Mouse (Mus musculus) small intestine, adult 2 months (tissue): ENCODE data around the gene Me3. TPM values are rescaled to one million over a fixed set of nuclear protein-coding genes. Genes with fewer than 3 reads are reported as not detected.

ENCODE experiments used
- H3K27ac ChIP-seq: fragments of 200-500 bp; 2 replicates; pipeline ENCODE4 v1.5.1; 2012; ENCODE audit warnings: low read depth, low read length, control low read depth, inconsistent platforms; ENCODE audit not compliant: insufficient read depth
- H3K27me3 ChIP-seq: fragments of 200-500 bp; 2 replicates; pipeline ENCODE4 v1.6.1; 2012; ENCODE audit warnings: mild to moderate bottlenecking, moderate library complexity, low read length, inconsistent platforms; ENCODE audit not compliant: control insufficient read depth, insufficient read depth
- H3K36me3 ChIP-seq: fragments of 200-500 bp; 2 replicates; pipeline ENCODE4 v1.6.1; 2012; ENCODE audit warnings: mild to moderate bottlenecking, low read length, control low read depth, inconsistent platforms; ENCODE audit not compliant: control insufficient read depth, insufficient read depth
- H3K4me1 ChIP-seq: fragments of 200-500 bp; 2 replicates; pipeline ENCODE4 v1.6.1; 2012; ENCODE audit warnings: low read length, inconsistent platforms, mixed read lengths; ENCODE audit not compliant: control insufficient read depth, insufficient read depth, insufficient read length
- H3K4me3 ChIP-seq: fragments of 200-500 bp; 2 replicates; pipeline ENCODE4 v1.5.1; 2012; ENCODE audit warnings: low read depth, mild to moderate bottlenecking, control low read depth, inconsistent platforms, low read length, moderate library complexity
- CTCF ChIP-seq: fragments of 200-500 bp; IDR thresholded peaks from 2 replicates; pipeline ENCODE4 v1.5.1; 2012; ENCODE audit warnings: low read depth, mild to moderate bottlenecking, control low read depth, inconsistent platforms, low read length, moderate library complexity, mixed read lengths; ENCODE audit not compliant: insufficient replicate concordance, insufficient read length; ENCODE audit errors: extremely low read depth
- POLR2A ChIP-seq: fragments of 200-500 bp; IDR thresholded peaks from 2 replicates; pipeline ENCODE4 v1.6.1; 2012; ENCODE audit warnings: low read depth, mild to moderate bottlenecking, control low read depth, inconsistent platforms, low read length, moderate library complexity
- WGBS: fragments of 180-500 bp; shearing (Covaris S2); methylation state at CpG from one replicate; pipeline ENCODE4 v1.1.7; 2018; 5-methylcytosine and 5-hydroxymethylcytosine counted together
- polyA plus RNA-seq: library from polyadenylated mRNA; depleted of rRNA; stranded (reverse); fragments of >200 nt; gene quantifications from 2 replicates; pipeline ENCODE4 v1.2.3, GENCODE M21; 2012

The Me3 gene
- polyA plus RNA-seq, 1 experiment: 1.5 TPM

DNA sequence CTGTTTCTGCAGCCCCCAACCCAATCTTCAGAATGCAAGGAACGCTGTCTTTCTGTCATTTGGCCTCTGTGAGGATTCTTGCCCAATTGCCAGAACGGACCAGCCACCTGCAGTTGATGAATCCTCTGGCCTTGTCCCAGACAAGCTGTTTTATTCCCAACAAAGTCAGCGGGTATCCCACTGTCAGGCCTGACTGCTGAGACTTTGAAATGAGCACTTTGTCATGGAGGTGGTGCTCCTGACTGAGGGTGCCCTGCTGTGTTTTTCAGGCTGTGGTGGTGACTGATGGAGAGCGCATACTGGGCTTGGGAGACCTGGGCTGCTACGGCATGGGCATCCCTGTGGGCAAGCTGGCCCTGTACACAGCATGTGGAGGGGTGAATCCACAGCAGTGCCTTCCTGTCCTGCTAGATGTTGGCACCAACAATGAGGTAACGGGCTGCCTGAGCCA lies 164.2 kb downstream of the Me3 start:
- H3K36me3 ChIP-seq: no peaks in the 10 kb centered on the region
- TF ChIP-seq CTCF (no peak), POLR2A (no peak)
- H3K27me3 ChIP-seq: no peaks in the 10 kb centered on the region
- no peaks in the 10 kb centered on the region for H3K4me1 ChIP-seq
- WGBS: 76% methylated on average over 6 of the region's 6 CpGs
- H3K4me3 ChIP-seq: no peak overlapping the region
- no peak overlapping the region for H3K27ac ChIP-seq

DNA sequence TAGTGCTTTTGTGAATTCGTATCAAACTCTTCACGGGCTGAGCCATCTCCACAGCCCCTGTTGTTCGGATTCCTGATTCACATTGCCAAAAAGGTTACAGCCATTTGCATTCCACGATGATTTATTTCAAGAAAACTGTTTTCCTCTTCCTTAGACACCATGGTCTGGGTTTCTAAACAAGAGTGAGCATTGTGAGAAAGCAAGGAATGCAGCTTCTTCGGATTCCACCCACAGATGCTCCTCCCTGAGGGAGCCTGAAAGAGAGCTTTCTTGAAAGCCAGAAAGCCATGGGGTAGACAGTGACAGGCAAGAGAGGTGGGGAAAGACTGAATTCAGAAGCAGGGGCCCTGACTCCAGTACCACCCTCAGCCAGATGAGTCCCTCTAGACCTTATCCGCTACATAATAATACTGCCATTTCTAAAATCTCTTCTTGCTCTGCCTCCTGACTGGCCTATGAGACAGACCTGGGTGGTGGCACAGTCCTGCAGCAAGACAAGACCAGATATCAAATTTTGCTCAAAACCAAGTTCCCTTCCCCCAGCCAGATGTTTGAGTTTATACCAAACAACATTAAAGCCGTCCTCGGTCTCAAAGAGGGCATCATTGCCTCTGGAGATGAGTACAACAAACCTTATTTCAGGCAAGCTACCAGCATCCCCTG lies 166.3 kb downstream of the Me3 start:
- H3K4me1 ChIP-seq: no peaks in the 10 kb centered on the region
- H3K27me3 ChIP-seq: no peaks in the 10 kb centered on the region
- no peak overlapping the region for H3K4me3 ChIP-seq
- no peaks in the 10 kb centered on the region for H3K36me3 ChIP-seq
- no peak for TF ChIP-seq CTCF
- H3K27ac ChIP-seq: no peak overlapping the region
- 72% methylated on average over 8 of the region's 8 CpGs for WGBS

DNA sequence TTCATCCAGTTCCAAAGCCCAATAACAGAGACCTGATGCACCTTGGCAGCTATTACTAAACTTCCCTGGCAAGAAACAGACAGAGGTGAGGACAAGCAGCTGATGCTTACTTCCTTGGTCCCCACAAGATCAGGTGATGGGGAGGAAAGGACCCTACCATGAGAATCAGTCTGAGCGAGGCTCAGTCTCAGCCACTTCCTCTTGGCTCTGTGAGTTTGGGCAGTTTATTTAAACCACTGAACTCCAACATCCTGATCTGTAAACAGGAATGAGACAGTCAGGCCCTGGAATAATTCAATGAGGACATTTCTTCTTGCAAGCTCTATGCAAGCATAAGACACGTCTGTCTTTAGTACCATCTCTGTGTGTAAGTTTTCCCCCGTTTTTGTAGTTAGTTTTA lies 170.3 kb downstream of the Me3 start:
- no peaks in the 10 kb centered on the region for H3K4me1 ChIP-seq
- WGBS: 65% methylated on average over 3 of the region's 3 CpGs

DNA sequence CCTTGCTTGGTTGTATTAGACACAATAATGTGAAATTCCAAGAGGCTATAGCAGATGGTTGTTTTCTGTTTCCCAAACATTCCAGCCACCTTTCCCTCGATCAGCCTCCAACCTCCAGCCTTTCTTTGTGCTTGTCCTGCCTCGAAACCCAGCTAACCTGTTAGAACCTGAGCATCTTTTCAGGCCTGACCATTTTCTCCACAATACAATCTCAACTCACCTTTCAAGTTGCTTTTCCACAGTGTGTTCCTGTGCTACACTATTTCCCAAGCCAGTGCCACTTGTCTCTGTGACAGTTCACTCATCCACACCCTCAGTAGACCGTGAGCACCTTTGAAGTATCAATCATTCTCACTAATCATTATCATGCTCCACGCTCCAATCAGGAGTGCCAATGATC lies 171.8 kb downstream of the Me3 start:
- WGBS: 82% methylated on average over 4 of the region's 4 CpGs
- Histone ChIP-seq H3K36me3 (no peaks in the 10 kb centered on the region), H3K4me1 (no peaks in the 10 kb centered on the region), H3K4me3 (no peak overlapping the region), H3K27me3 (no peaks in the 10 kb centered on the region), H3K27ac (no peak overlapping the region)
- TF ChIP-seq POLR2A: no peak
- TF ChIP-seq CTCF: no peak

More for the DNA sequence above, 170.3 kb downstream of the Me3 start:
- H3K36me3 ChIP-seq: no peaks in the 10 kb centered on the region
- H3K4me3 ChIP-seq: no peak overlapping the region
- TF ChIP-seq CTCF: no peak
- no peak for TF ChIP-seq POLR2A
- H3K27ac ChIP-seq: no peak overlapping the region
- H3K27me3 ChIP-seq: no peaks in the 10 kb centered on the region

DNA sequence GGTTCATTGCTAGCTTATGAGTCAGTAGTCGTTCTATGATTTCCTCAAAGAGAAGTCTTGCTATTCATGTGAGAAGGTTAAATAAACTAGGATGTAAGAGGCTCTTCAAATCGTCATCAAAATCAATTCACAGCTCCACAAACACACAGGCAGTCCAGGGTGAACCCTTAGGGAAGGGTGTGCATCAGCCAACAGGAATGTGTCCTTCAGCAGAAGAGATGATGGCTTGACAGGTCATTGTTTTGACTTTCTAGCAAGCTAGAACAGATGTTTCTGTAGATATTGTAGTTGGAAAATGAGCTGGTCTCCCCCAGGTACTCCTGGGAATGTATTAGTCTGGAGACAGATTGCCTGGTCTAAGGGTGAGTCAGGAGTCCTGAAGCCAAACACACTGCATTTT lies 177.2 kb downstream of the Me3 start:
- TF ChIP-seq CTCF (no peak), POLR2A (no peak)
- no peaks in the 10 kb centered on the region for H3K27me3 ChIP-seq
- H3K27ac ChIP-seq: peak overlapping the region; percentile 56; the same call in 1 of the 2 replicates
- no peak overlapping the region for H3K4me3 ChIP-seq
- WGBS: 38% methylated on average over 2 of the region's 2 CpGs
- no peaks in the 10 kb centered on the region for H3K4me1 ChIP-seq
- no peaks in the 10 kb centered on the region for H3K36me3 ChIP-seq

DNA sequence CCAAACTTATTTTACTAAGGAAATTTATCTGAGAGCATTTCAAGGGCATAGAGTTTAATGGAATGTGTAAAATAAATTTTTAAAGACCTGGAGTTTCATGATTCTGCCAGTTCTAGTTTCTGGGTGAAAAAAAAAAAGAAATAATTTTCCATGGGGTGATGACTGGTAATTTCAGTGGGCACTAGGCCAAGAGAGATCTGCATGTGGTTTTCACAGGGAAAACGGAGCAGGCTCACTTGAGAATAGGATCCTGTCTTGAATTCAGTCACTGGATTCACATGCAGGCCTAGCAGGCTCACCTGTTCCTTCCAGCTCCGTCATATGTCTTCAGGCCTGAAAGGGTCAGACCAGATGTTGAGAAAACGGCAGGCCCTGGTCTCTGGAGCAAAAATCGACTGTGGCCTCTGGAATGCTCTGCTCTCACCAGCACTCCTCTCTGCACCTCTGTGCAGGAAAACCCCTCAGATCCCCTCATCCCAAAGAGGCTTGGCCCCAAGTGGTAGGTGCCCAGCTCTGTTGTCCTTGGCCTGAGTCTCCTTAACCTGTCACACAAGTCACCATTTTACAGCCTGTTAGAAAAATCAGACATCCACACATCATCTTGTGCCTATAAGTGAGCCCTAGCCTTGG lies 196.4 kb downstream of the Me3 start:
- no peaks in the 10 kb centered on the region for H3K36me3 ChIP-seq
- no peaks in the 10 kb centered on the region for H3K27me3 ChIP-seq
- 89% methylated on average over 4 of the region's 4 CpGs for WGBS
- TF ChIP-seq POLR2A (no peak), CTCF (no peak)
- H3K4me1 ChIP-seq: no peaks in the 10 kb centered on the region
- H3K27ac ChIP-seq: no peak overlapping the region
- no peak overlapping the region for H3K4me3 ChIP-seq

DNA sequence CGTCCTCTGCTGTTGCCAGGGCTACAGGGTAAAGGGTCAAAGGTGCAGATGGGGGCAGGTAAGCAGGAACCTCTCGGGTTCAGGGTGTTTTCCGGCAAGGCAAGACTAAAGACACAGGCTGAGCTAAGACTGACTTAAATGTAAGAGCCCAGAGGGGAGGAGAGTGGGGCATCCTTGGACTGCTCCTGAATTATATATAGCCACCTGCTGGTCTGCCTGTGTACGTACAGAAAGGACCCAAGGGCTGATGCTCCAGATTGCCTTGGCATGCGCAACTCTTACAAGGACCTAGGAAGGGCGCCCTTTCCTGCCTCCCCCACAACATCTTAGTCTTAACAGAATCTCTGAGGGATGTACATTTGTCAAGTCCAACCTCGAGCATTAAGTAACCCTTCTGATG lies 197.0 kb downstream of the Me3 start:
- TF ChIP-seq POLR2A: no peak
- peak; percentile 30; the same call in 1 of the 2 replicates for TF ChIP-seq CTCF
- WGBS: 63% methylated on average over 7 of the region's 7 CpGs
- Histone ChIP-seq H3K4me1 (no peaks in the 10 kb centered on the region), H3K27ac (no peak overlapping the region), H3K36me3 (no peaks in the 10 kb centered on the region), H3K4me3 (no peak overlapping the region), H3K27me3 (no peaks in the 10 kb centered on the region)
